Mouse (Mus musculus) splenic B cell, adult 2 months (primary cell): ENCODE measurements around the gene Hdac6.

Experiments
- DNase-seq: peaks from one replicate; pipeline ENCODE4 v3.0.0-alpha.2; 2011; ENCODE audit warnings: low read depth, low spot score
- H3K27me3 ChIP-seq: 2 replicates; pipeline ENCODE4 v1.6.1; 2012; ENCODE audit warnings: mild to moderate bottlenecking, low read length, moderate library complexity, mixed read lengths; ENCODE audit not compliant: control insufficient read depth, poor library complexity, insufficient read depth, severe bottlenecking
- H3K36me3 ChIP-seq: 2 replicates; pipeline ENCODE4 v1.6.1; 2012; ENCODE audit warnings: mild to moderate bottlenecking, low read length, moderate library complexity, mixed read lengths; ENCODE audit not compliant: control insufficient read depth, poor library complexity, insufficient read depth, severe bottlenecking

Hdac6 gene

GRCm38 (mm10) chrX:7947108-7947899, at the start of gene Hdac6:
Gene Hdac6, minus strand, starts transcription at chrX:7947889.
- DNase-seq: no peak
- Histone ChIP-seq H3K36me3 (no peaks in the 10 kb centered on the region), H3K27me3 (no peaks in the 10 kb centered on the region)

GRCm38 (mm10) chrX:7993068-7993735, 45.5 kb upstream of the Hdac6 start:
- Histone ChIP-seq H3K27me3 (no peaks in the 10 kb centered on the region), H3K36me3 (no peaks in the 10 kb centered on the region)
- DNase-seq: no peak

GRCm38 (mm10) chrX:7992379-7993067, 44.8 kb upstream of the Hdac6 start:
- no peaks in the 10 kb centered on the region for H3K27me3 ChIP-seq
- no peaks in the 10 kb centered on the region for H3K36me3 ChIP-seq
- DNase-seq: no peak

GRCm38 (mm10) chrX:7981368-7981767, 33.7 kb upstream of the Hdac6 start:
- no peak for DNase-seq
- H3K36me3 ChIP-seq: no peaks in the 10 kb centered on the region
- no peaks in the 10 kb centered on the region for H3K27me3 ChIP-seq

GRCm38 (mm10) chrX:7977892-7978291, 30.2 kb upstream of the Hdac6 start, which contains the start of gene Gata1:
Gene Gata1, minus strand, starts transcription at chrX:7978071.
- H3K27me3 ChIP-seq: no peaks in the 10 kb centered on the region
- no peak for DNase-seq
- no peaks in the 10 kb centered on the region for H3K36me3 ChIP-seq

GRCm38 (mm10) chrX:7971292-7971691, 23.6 kb upstream of the Hdac6 start:
- Histone ChIP-seq H3K27me3 (no peaks in the 10 kb centered on the region), H3K36me3 (no peaks in the 10 kb centered on the region)
- DNase-seq: no peak

GRCm38 (mm10) chrX:7968899-7969298, 21.2 kb upstream of the Hdac6 start:
- Histone ChIP-seq H3K27me3 (no peaks in the 10 kb centered on the region), H3K36me3 (no peaks in the 10 kb centered on the region)
- DNase-seq: no peak

GRCm38 (mm10) chrX:7968226-7968625, 20.5 kb upstream of the Hdac6 start:
- Histone ChIP-seq H3K36me3 (no peaks in the 10 kb centered on the region), H3K27me3 (no peaks in the 10 kb centered on the region)
- DNase-seq: no peak

GRCm38 (mm10) chrX:7967596-7968201, 20.0 kb upstream of the Hdac6 start:
- Histone ChIP-seq H3K27me3 (no peaks in the 10 kb centered on the region), H3K36me3 (no peaks in the 10 kb centered on the region)
- DNase-seq: no peak

- no peaks in the 10 kb centered on the region for H3K36me3 ChIP-seq
Observed at GRCm38 (mm10) chrX:7966161-7966560, 18.5 kb upstream of the Hdac6 start.

GRCm38 (mm10) chrX:7963829-7964626, 16.3 kb upstream of the Hdac6 start:
- H3K27me3 ChIP-seq: no peaks in the 10 kb centered on the region
- no peaks in the 10 kb centered on the region for H3K36me3 ChIP-seq
- peak; percentile 1 for DNase-seq

More at GRCm38 (mm10) chrX:7966161-7966560, 18.5 kb upstream of the Hdac6 start:
- no peaks in the 10 kb centered on the region for H3K27me3 ChIP-seq
- DNase-seq: no peak

- no peak for DNase-seq
- Histone ChIP-seq H3K36me3 (no peaks in the 10 kb centered on the region), H3K27me3 (no peaks in the 10 kb centered on the region)
Observed at GRCm38 (mm10) chrX:7958868-7959267, 11.2 kb upstream of the Hdac6 start.

- Histone ChIP-seq H3K36me3 (no peaks in the 10 kb centered on the region), H3K27me3 (no peaks in the 10 kb centered on the region)
- no peak for DNase-seq
Observed at GRCm38 (mm10) chrX:7950091-7950490, 2.4 kb upstream of the Hdac6 start.

- Histone ChIP-seq H3K36me3 (no peaks in the 10 kb centered on the region), H3K27me3 (no peaks in the 10 kb centered on the region)
- peak; percentile 92 for DNase-seq
Observed at GRCm38 (mm10) chrX:7947900-7948492, 307 bp upstream of the Hdac6 start.
